ENCODE assay signal across 8 mouse cellular contexts in the genomic region with DNA sequence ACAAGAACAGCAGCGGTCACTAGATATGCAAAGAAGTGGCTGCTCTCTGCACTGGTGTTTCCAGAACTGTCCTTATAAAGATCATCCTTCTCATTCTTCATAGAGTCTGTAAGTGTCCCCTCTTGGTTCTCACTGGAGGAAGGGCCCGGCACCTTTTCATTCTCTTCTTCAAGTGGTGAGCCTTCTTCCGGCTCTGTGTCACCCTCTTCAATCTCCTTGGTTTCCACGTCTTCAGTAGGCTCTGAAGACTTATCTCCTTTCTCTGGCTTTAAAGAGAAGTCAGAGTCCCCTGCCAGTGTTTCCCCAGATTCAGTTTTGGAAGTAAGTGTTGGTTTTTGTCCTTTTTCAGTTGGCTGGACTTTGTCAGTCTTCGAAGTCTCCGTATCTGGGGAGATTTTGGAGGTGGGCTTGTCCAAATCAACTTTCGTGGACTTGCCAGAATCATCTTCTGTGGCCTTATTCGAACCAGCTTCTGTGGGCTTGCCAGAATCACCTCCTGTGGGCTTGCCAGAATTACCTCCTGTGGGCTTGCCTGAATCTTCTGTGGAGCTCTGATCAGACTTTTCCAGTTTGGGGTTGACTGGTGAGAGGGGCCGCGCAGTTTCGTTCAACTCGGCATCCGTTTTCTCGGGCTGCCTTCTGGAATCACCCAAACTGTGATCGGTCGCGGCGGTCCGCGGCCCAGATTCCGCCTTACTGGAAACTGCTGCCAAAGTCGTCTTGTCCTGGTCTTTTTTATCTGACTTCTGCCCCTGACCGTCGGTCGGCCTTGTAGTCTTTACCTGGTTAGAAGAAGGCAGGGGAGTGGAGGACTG. TPM values are rescaled to one million over a fixed set of nuclear protein-coding genes. Genes with fewer than 3 reads are reported as not detected.
DNase-seq lines count a peak whose midpoint lies in the region; ATAC-seq and TF ChIP-seq lines count a peak whose summit lies in the region.

No protein-coding gene starts in this region.

- peaks cover 20% of the 10 kb centered on the region for H3K4me1 ChIP-seq in lung, embryonic 14.5 days (ENCODE audit: insufficient read depth)
- peaks cover 35% of the 10 kb centered on the region for H3K4me1 ChIP-seq in hindbrain, embryonic 12.5 days
- peaks cover 32% of the 10 kb centered on the region for H3K4me1 ChIP-seq in midbrain, embryonic 10.5 days

- H3K4me2 ChIP-seq in lung, embryonic 14.5 days = peak overlapping the region; percentile 81
- H3K4me2 ChIP-seq in hindbrain, embryonic 12.5 days (replicated peaks) = peak overlapping the region; percentile 97

- peak; percentile 6 for DNase-seq in lung, embryonic 14.5 days
- DNase-seq in lung, postnatal 25 days (ENCODE audit: low spot score) = no peak
- peak; percentile 46 for DNase-seq in cerebellum, adult 11-12 months
- DNase-seq in midbrain, embryonic 10.5 days (ENCODE audit: low spot score) = no peak
- DNase-seq in c-Kit-positive CD71-positive TER-119-positive erythroid progenitor cells, embryonic 14.5 days (ENCODE audit: low spot score) = no peak
- DNase-seq in layer of hippocampus, adult 8-10 months (ENCODE audit: low spot score in 2 of 2) = no peak
- no peak for DNase-seq in frontal cortex, postnatal 36 days (ENCODE audit: low spot score in 2 of 2)

- no peaks in the 10 kb centered on the region for H3K9me3 ChIP-seq in lung, embryonic 14.5 days (ENCODE audit: low read depth, low read length)
- no peaks in the 10 kb centered on the region for H3K9me3 ChIP-seq in hindbrain, embryonic 12.5 days (replicated peaks)
- H3K9me3 ChIP-seq in midbrain, embryonic 10.5 days (replicated peaks) = no peaks in the 10 kb centered on the region

- no peak for TF ChIP-seq CTCF in lung, embryonic 14.5 days (IDR thresholded peaks at IDR 0.05; ENCODE audit: low read depth)

- no peaks in the 10 kb centered on the region for H3K27me3 ChIP-seq in lung, embryonic 14.5 days (ENCODE audit: insufficient read depth, low read length)
- H3K27me3 ChIP-seq in hindbrain, embryonic 12.5 days = no peaks in the 10 kb centered on the region
- H3K27me3 ChIP-seq in midbrain, embryonic 10.5 days (ENCODE audit: low read depth, poor library complexity, severe bottlenecking) = no peaks in the 10 kb centered on the region

- H3K36me3 ChIP-seq in lung, embryonic 14.5 days (ENCODE audit: insufficient read depth) = peaks cover 23% of the 10 kb centered on the region
- peaks cover 21% of the 10 kb centered on the region for H3K36me3 ChIP-seq in hindbrain, embryonic 12.5 days
- H3K36me3 ChIP-seq in midbrain, embryonic 10.5 days = peaks cover 32% of the 10 kb centered on the region

- no peak for ATAC-seq in lung, embryonic 14.5 days (ENCODE audit: insufficient read depth)
- ATAC-seq in hindbrain, embryonic 12.5 days (ENCODE audit: low FRiP score) = peak; percentile 23

- 19% methylated on average over 25 of the region's 25 CpGs for WGBS in lung, embryonic 14.5 days
- 27% methylated on average over 25 of the region's 25 CpGs for WGBS in hindbrain, embryonic 12.5 days
- 33% methylated on average over 25 of the region's 25 CpGs for WGBS in midbrain, embryonic 10.5 days

- peak overlapping the region; percentile 79 for H3K9ac ChIP-seq in lung, embryonic 14.5 days
- peak overlapping the region; percentile 84 for H3K9ac ChIP-seq in hindbrain, embryonic 12.5 days

- H3K4me3 ChIP-seq in lung, embryonic 14.5 days (ENCODE audit: low read depth, low read length) = peak overlapping the region; percentile 81
- H3K4me3 ChIP-seq in hindbrain, embryonic 12.5 days = peak overlapping the region; percentile 83
- peak overlapping the region; percentile 78 for H3K4me3 ChIP-seq in midbrain, embryonic 10.5 days

- peak overlapping the region; percentile 24; the same call in 1 of the 2 replicates for H3K27ac ChIP-seq in lung, embryonic 14.5 days (ENCODE audit: low read depth)
- no peak overlapping the region for H3K27ac ChIP-seq in hindbrain, embryonic 12.5 days
- H3K27ac ChIP-seq in midbrain, embryonic 10.5 days (replicated peaks) = peak overlapping the region; percentile 92

RNA-seq across cellular contexts. Expression of a gene that starts 1.0 kb away (rescaled TPM):
- 40.4 and 43.2 TPM in 2 replicates for polyA plus RNA-seq in lung, embryonic 14.5 days (2014; fragmentation: Nextera tagmentation; extraction: Ambion mirVana)
- polyA plus RNA-seq in hindbrain, embryonic 12.5 days (2016; fragmentation: Nextera tagmentation; extraction: Ambion mirVana) = 38.8 and 39.2 TPM in 2 replicates
- 33.3 and 35.4 TPM in 2 replicates for polyA plus RNA-seq in midbrain, embryonic 10.5 days (2016; fragmentation: Nextera tagmentation; extraction: Ambion mirVana)
- total RNA-seq in layer of hippocampus, adult 8-10 months (2022) = 100 to 1,000 TPM in 2 of 4 experiments, 10 to 100 TPM in 2; 92.8 to 106 (median 98.1) TPM

RNA-seq across cellular contexts. Expression of a gene that starts 17.5 kb away (rescaled TPM):
- polyA plus RNA-seq in lung, embryonic 14.5 days (2014; fragmentation: Nextera tagmentation; extraction: Ambion mirVana) = 17.2 and 18.4 TPM in 2 replicates
- 5.8 and 6.9 TPM in 2 replicates for polyA plus RNA-seq in hindbrain, embryonic 12.5 days (2016; fragmentation: Nextera tagmentation; extraction: Ambion mirVana)
- polyA plus RNA-seq in midbrain, embryonic 10.5 days (2016; fragmentation: Nextera tagmentation; extraction: Ambion mirVana) = 8.2 and 8.4 TPM in 2 replicates
- 100 to 1,000 TPM in 1 of 4 experiments, 10 to 100 TPM in 3; 63.5 to 114 (median 84.2) TPM for total RNA-seq in layer of hippocampus, adult 8-10 months (2022)

RNA-seq across cellular contexts. Expression of a gene that starts 17.6 kb away (rescaled TPM):
- 15.9 and 16.2 TPM in 2 replicates for polyA plus RNA-seq in lung, embryonic 14.5 days (2014; fragmentation: Nextera tagmentation; extraction: Ambion mirVana)
- polyA plus RNA-seq in hindbrain, embryonic 12.5 days (2016; fragmentation: Nextera tagmentation; extraction: Ambion mirVana) = 17.6 and 18.1 TPM in 2 replicates
- 14.2 and 15.5 TPM in 2 replicates for polyA plus RNA-seq in midbrain, embryonic 10.5 days (2016; fragmentation: Nextera tagmentation; extraction: Ambion mirVana)
- 10 to 100 TPM; 24.3 to 30.2 (median 26.8) TPM for total RNA-seq in layer of hippocampus, adult 8-10 months (2022)

Comparison
In these comparisons a context has a peak if more than half of its experiments do, and no peak if none do; other contexts are left out.
1. DNase-seq: peak in lung, embryonic 14.5 days (single experiment) and cerebellum, adult 11-12 months (single experiment); none in lung, postnatal 25 days (single experiment), midbrain, embryonic 10.5 days (single experiment), c-Kit-positive CD71-positive TER-119-positive erythroid progenitor cells, embryonic 14.5 days (single experiment), layer of hippocampus, adult 8-10 months (0 of 2) and frontal cortex, postnatal 36 days (0 of 2).
2. Peak in every context shown above with its lines, with median percentiles within 50 percentile points of each other: H3K4me3 ChIP-seq.